Mouse (Mus musculus): Measurements from ENCODE around the gene Rsph1.

Gene Rsph1

DNA sequence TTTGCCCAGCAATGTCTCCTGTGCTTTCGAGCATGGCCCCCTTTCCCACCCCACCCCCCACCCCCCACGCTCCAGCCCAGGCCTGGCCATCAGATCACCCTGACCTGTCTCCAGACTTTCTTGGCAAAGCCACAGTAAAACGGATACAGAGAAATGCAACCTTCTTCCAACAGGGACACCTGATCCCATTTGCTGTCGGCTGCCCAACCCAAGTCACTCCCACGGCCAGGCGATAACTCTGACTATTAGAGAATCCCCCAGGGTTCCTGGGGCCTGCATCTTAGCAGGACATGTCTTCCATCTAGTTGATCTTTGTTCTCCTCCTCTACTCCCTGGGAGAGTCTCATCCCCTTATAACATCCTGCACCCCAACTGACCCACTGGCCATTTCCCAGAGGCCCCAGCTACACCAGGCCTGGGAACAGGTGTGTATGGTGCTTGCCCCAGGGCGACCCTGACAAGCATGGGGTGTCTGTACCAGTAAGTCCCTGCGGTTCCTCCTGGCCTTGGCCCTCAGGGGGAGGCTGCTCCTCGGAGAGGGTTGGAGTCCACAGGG is 18.8 kb downstream of the Rsph1 start:
- no peak for ATAC-seq (ENCODE audit: low TSS enrichment)

DNA sequence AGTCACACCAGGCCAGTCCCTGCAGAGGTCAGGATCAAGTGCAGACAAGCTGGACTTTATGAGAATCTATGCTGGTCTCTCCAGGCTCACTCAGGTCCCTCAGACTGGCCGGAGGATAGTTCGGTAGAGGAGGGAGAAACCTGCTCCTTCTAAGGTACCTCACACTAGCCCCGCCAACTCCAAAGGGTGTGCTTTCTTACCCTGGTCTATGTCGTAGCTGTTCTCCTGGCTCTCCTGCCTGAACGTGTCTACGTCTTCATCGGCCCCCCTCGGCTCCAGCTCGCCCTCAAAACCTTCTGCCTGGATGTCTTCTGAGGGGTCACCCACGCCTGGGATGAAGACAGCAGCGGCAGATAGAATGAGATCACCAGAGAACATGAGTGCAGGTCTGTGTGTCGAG is 19.3 kb downstream of the Rsph1 start:
- ATAC-seq (ENCODE audit: low TSS enrichment) = no peak

- ATAC-seq (ENCODE audit: low TSS enrichment) = no peak
Observed at GRCm38 (mm10) chr17:31257149-31257548, 20.0 kb downstream of the Rsph1 start.

DNA sequence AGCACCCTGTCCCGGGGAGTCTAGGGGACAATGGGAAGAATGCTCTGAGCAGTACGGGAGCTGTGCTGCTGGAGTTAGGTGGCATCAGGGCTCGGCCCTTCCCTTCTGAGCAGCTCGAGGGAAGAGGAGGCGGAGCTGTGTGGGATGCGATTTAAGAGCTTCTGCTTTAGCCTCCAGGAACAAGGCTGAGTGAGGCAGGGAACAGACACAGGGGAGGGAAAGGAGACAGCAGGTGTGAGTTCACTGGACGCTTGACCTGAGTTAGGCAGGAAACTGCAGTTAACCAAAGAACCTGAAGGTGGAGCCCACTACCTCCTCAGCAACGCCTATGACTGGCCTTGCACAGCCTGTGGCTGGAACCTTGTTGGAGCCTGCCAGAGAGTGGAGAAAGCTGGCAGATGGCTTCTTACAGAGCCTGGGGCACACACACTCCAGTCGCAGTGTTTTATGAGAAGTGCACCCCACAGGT is 22.7 kb downstream of the Rsph1 start:
- ATAC-seq (ENCODE audit: low TSS enrichment) = peak; percentile 87

- no peak for ATAC-seq (ENCODE audit: low TSS enrichment)
Observed at GRCm38 (mm10) chr17:31253951-31254350, 23.2 kb downstream of the Rsph1 start.

DNA sequence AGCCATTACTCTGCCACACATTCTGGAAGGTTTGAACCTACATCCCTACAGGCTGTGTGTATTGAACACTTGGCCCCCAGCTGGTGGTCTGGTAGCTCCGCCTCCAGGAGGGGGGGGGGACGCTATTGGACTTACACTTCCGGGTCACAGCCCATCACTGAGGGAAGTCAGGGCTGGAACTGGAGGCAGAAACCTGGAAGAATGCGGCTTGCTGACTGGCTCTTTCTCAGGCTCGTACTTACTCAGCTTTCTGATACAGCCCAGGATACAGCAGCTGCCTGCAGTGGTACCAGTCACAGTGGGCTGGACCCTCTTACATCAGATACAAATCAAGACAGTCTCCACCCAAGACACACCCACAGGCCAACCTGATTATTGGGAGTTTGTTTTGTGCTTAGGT is 30.0 kb downstream of the Rsph1 start:
- no peak for ATAC-seq (ENCODE audit: low TSS enrichment)

GRCm38 (mm10) chr17:31245321-31245720 is 31.9 kb downstream of the Rsph1 start:
- ATAC-seq (ENCODE audit: low TSS enrichment) = no peak

DNA sequence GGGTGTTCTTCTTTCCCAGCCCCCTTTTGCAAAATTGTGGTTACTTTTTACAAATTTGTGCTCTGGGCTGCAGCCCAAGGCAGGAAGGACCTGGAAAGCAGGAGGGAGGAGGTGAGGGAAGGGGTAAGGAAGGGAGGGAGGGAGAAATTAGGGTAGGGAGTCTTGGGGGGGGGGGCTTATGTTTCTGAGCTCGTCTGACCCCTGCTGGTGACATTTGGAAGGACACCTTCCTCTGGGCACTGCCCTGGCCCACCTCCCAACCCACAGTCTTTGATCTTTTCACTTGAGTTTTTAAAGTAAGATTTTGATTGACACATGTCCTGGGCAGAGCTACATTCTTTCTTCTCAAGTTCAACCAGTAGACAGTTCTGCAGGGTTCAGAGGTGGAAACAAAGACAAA is 34.4 kb downstream of the Rsph1 start:
- no peak for ATAC-seq (ENCODE audit: low TSS enrichment)

DNA sequence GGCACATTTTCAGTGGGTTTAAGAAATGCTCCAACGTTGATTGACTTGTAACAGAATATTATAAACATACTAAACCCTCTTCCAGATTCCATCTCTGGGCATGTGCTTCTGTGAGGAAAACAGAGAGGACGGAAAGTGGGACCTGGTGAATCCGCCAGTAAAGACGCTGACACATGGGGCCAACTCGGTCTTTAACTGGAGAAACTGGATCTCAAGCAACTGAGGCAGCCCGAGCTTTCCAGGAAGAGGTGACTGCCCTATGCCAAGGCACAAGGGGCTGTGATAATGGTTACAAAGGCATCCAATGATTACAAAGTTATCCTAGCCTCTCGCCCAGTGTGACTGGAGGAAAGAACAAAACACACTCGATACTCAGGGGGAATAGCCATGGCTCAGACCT is 36.0 kb downstream of the Rsph1 start:
- ATAC-seq (ENCODE audit: low TSS enrichment) = no peak

- ATAC-seq (ENCODE audit: low TSS enrichment) = no peak
Observed at GRCm38 (mm10) chr17:31238234-31239020, 38.8 kb downstream of the Rsph1 start.

- ATAC-seq (ENCODE audit: low TSS enrichment) = no peak
Observed at GRCm38 (mm10) chr17:31235915-31236314, 41.3 kb downstream of the Rsph1 start.

- ATAC-seq (ENCODE audit: low TSS enrichment) = no peak
Observed at GRCm38 (mm10) chr17:31232251-31233010, 44.8 kb downstream of the Rsph1 start.

DNA sequence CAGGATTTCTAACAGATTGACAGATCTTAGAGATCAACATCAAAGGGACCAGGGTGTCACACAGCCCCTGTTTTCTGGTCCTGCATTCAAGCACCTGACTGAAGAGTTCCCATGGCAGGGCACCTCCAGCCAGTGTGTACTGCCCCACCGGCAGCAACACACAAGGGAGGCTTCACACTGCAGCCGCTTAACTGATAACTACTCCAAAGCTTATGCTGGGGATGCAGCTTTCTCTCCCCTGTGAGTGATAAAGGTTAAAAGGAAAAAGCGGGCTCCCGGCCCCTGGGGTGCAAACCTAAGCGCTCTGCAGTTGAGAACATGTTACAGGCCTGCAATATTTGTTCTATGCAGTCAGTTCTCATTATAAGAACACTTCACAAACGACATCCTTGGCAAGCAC is 45.4 kb downstream of the Rsph1 start:
- ATAC-seq (ENCODE audit: low TSS enrichment) = no peak

GRCm38 (mm10) chr17:31226931-31227330 is 50.3 kb downstream of the Rsph1 start:
- ATAC-seq (ENCODE audit: low TSS enrichment) = no peak

DNA sequence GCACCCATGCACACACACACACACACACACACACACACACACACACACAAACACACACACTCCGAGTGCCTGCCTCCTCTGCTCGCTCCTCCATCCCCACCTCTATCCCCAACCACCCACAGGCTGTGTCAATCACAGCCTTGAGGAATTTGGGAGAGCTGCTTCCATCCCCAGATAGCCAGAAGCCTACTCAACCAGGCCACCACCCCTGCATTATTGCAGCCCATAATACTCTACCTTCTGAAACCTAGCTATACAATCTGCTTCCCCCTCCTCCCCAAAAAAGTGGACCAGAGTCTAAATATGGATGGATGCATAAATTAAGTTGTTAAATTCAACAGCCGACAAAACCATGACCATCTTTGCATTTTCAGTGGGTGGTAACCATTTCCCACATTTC is 50.8 kb downstream of the Rsph1 start:
- peak; percentile 59 for ATAC-seq (ENCODE audit: low TSS enrichment)

DNA sequence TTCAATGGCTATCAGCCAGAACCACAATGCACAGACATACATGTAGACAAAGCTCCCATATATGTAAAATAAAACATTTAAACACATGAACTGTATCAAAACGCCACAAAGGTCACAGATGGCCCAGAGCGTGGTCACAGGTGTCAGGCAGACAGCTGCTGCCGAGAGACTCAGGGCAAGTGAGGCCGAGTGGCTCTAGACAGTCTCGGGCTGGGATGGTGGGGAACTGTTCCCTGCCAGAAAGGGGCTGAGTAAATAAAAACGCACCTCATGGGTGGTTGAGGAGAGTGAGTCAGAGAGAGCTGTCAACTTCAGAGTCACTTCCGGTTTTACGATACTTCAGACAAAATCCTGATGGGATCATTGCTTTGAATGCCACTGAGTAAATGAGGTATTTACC is 52.6 kb downstream of the Rsph1 start:
- ATAC-seq (ENCODE audit: low TSS enrichment) = no peak

GRCm38 (mm10) chr17:31223835-31224234 is 53.3 kb downstream of the Rsph1 start:
- ATAC-seq (ENCODE audit: low TSS enrichment) = no peak

- no peak for ATAC-seq (ENCODE audit: low TSS enrichment)
Observed at GRCm38 (mm10) chr17:31222810-31223310, 54.3 kb downstream of the Rsph1 start.

GRCm38 (mm10) chr17:31216068-31216955 is 60.9 kb downstream of the Rsph1 start:
- ATAC-seq (ENCODE audit: low TSS enrichment) = no peak

DNA sequence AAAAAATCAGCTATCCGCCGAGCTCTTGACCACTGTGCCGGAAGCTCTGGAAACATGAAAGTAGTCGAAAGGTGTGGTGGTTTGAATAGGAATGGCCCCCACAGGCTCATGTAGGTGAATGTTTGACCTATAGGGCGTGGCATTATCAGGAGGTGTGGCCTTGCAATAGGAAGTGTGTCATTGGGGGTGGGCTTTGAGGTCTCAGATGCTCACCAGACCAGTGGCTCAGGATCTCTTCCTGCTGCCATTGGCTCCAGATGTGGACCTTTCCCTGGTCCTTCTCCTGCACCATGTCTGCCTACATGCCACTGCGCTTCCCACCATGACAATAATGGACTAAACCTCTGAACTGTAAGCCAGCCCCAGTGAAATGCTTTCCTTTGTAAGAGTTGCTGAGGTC is 65.3 kb downstream of the Rsph1 start:
- ATAC-seq (ENCODE audit: low TSS enrichment) = no peak

DNA sequence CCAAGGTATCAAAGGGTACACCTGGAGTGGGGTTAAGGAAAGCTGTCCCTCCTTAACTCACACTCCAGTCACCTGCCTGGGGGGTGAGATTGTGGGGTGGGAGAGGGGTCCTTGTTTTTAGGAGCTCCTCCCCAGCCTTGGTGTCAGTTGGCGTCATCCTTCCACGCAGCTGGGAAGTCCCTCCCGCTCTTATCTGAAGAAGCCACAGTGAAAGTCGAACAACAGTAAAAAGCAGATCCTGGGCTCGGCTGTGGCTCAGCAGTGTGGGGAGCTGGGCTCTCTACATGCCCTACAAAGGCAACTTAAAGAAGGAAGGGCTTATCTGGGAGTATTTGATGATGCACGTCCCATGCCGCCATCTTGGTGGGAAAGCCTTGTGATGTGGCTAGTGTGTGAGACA is 66.9 kb downstream of the Rsph1 start:
- ATAC-seq (ENCODE audit: low TSS enrichment) = no peak

Measured in frontal cortex, adult (tissue).